Comparison of ENCODE assay signal across 16 mouse cellular contexts in the genomic region with DNA sequence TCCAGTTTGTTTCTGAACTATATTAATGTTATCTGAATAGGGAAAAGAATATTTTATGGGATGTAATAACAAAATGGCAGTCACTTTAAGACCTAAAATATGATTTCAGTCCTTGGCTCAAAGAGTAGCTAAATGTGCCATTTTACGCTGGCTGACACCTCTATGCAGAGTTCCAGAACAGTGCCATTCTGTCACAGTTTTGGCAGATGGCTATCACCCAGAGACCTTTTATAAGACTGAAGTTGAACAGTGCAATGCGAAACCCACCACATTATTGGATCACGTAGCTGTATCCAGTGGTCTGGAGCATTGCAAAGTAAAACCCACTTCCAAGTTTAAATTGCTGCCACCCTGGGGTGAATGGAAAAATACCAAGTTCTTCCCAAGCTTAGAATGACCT.
"Had no signal": no experiment of that assay in that cellular context is flagged by ENCODE, and none has a peak within 500 bp of the region (broad histone marks: within the 10 kb centered on the region; RNA-seq: fewer than 3 reads in every experiment).

No protein-coding gene starts in this region.

- H3K27ac ChIP-seq: macrophage; midbrain, embryonic 13.5 days; midbrain, embryonic 15.5 days; neural tube, embryonic 12.5 days; stomach, embryonic 15.5 days; stomach, postnatal 0 days had no signal

- H3K4me3 ChIP-seq: megakaryocyte, embryonic 14.5 days; midbrain, embryonic 13.5 days; midbrain, embryonic 15.5 days; neural tube, embryonic 12.5 days; stomach, embryonic 15.5 days had no signal

- H3K4me2 ChIP-seq: lung, embryonic 14.5 days; midbrain, embryonic 11.5 days; midbrain, embryonic 13.5 days; midbrain, embryonic 15.5 days; neural tube, embryonic 12.5 days; stomach, embryonic 15.5 days had no signal

- DNase-seq: lung, adult 18-20 months; lung, embryonic 14.5 days; lung, postnatal 10 days; lung, postnatal 36 days; right cerebral cortex, postnatal 14 days; thymus, adult 2 months; thymus, postnatal 25 days; thymus, postnatal 4 days had no signal

- H3K9me3 ChIP-seq: midbrain, embryonic 13.5 days; midbrain, embryonic 15.5 days; neural tube, embryonic 12.5 days; stomach, embryonic 15.5 days had no signal

- H3K27me3 ChIP-seq: megakaryocyte, embryonic 14.5 days; midbrain, embryonic 13.5 days; midbrain, embryonic 15.5 days; neural tube, embryonic 12.5 days; stomach, embryonic 15.5 days had no signal

- H3K9ac ChIP-seq: lung, embryonic 14.5 days; midbrain, embryonic 13.5 days; midbrain, embryonic 15.5 days; neural tube, embryonic 12.5 days; stomach, embryonic 15.5 days had no signal

- ATAC-seq: midbrain, embryonic 13.5 days; midbrain, embryonic 15.5 days had no signal

- H3K4me1 ChIP-seq: megakaryocyte, embryonic 14.5 days; midbrain, embryonic 13.5 days; midbrain, embryonic 15.5 days; neural tube, embryonic 12.5 days; stomach, embryonic 15.5 days had no signal

- H3K36me3 ChIP-seq: midbrain, embryonic 13.5 days; midbrain, embryonic 15.5 days; neural tube, embryonic 12.5 days; stomach, embryonic 15.5 days had no signal
